Mouse (Mus musculus) myocyte (in vitro differentiated cells): ENCODE measurements around the gene Maz.

Experiments used
- MAX ChIP-seq: IDR thresholded peaks from one replicate; pipeline ENCODE4 v1.6.1; 2011; ENCODE audit warnings: low read depth, mild to moderate bottlenecking, control low read depth
- POLR2AphosphoS2 ChIP-seq: IDR thresholded peaks from one replicate; pipeline ENCODE4 v1.6.1; 2011; ENCODE audit warnings: low read depth, control low read depth; ENCODE audit not compliant: insufficient read length
- USF1 ChIP-seq: IDR thresholded peaks from one replicate; pipeline ENCODE4 v1.6.1; 2011; ENCODE audit warnings: low read depth, mild to moderate bottlenecking, control low read depth, moderate library complexity

- TF ChIP-seq USF1: no peak
- no peak for TF ChIP-seq MAX
- TF ChIP-seq POLR2AphosphoS2: peak; percentile 88
Observed at GRCm38 (mm10) chr7:127016486-127016938, 10.3 kb downstream of the Maz start.
